15 mouse cellular contexts compared by ENCODE assay signal in the genomic region with DNA sequence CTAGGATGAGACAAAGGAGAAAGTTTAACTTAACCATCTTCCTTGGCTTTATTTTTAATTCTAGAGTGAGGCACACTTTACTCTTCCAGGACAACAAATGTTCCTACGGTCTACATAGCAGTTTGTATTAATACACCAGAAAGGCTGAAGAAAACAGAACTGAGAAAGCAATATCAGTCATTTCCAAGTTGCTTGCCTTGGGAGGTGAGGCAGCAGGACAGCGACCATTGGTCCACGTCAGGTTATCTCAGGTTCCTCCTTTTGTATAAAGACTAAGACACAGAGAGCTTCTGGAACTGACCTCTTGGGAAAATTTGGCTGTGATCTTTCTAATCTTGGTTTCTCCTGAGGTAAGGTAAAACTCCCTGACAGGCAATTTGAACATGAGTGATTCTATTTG. TPM values are rescaled to one million over a fixed set of nuclear protein-coding genes. Genes with fewer than 3 reads are reported as not detected.
"Had no signal": no experiment of that assay in that cellular context is flagged by ENCODE, and none has a peak within 500 bp of the region (broad histone marks: within the 10 kb centered on the region; RNA-seq: fewer than 3 reads in every experiment).

No protein-coding gene starts in this region.

- H3K9ac ChIP-seq: neural tube, embryonic 15.5 days; stomach, embryonic 15.5 days had no signal

- H3K27ac ChIP-seq: neural tube, embryonic 15.5 days; stomach, embryonic 15.5 days; stomach, postnatal 0 days had no signal

- H3K36me3 ChIP-seq: neural tube, embryonic 15.5 days; stomach, embryonic 15.5 days had no signal

- DNase-seq: right cerebral cortex, adult 18-20 months; right cerebral cortex, postnatal 14 days; right cerebral cortex, postnatal 25 days; right cerebral cortex, postnatal 4 days; spleen, adult 18-20 months; thymus, adult 18-20 months; thymus, adult 2 months; thymus, postnatal 14 days; thymus, postnatal 25 days; thymus, postnatal 36 days; thymus, postnatal 4 days had no signal

- H3K4me1 ChIP-seq: stomach, embryonic 15.5 days had no signal

- H3K27me3 ChIP-seq: stomach, embryonic 15.5 days had no signal

- H3K9me3 ChIP-seq: neural tube, embryonic 15.5 days; stomach, embryonic 15.5 days had no signal

- H3K4me3 ChIP-seq: neural tube, embryonic 15.5 days; stomach, embryonic 15.5 days had no signal

- H3K4me2 ChIP-seq: neural tube, embryonic 15.5 days; stomach, embryonic 15.5 days had no signal

RNA-seq across cellular contexts. Expression of a gene that starts 34.6 kb away (rescaled TPM):
- total RNA-seq: neutrophil, adult 5-6 weeks had no signal
